Mouse (Mus musculus) hindbrain, embryonic 10.5 days (tissue): ENCODE measurements at regions not wholly inside any gene's neighbourhood (a gene's known extent, or its start where the extent isn't known, plus 50 kb on each side); places are given as distances from the start of the nearest gene placed in this dataset.
"Not testable (repeated sequence)": the region's sequence is repeated elsewhere in the genome, so short reads cannot be mapped to it uniquely, and the experiment has no call there.

Experiments
- DNase-seq: peaks from one replicate; pipeline ENCODE4 v3.0.0-alpha.2; 2017; ENCODE audit warnings: low spot score
- H3K27ac ChIP-seq: fragments of 300-500 bp; sonication (generic); 2 replicates; pipeline ENCODE4 v1.5.1; 2016; ENCODE audit warnings: mild to moderate bottlenecking, moderate library complexity
- H3K27me3 ChIP-seq: fragments of 300-500 bp; sonication (generic); 2 replicates; pipeline ENCODE4 v1.6.1; 2016; ENCODE audit warnings: mild to moderate bottlenecking; ENCODE audit not compliant: poor library complexity, insufficient read depth, severe bottlenecking
- H3K36me3 ChIP-seq: fragments of 300-500 bp; sonication (generic); 2 replicates; pipeline ENCODE4 v1.6.1; 2016; ENCODE audit warnings: mild to moderate bottlenecking, moderate library complexity
- H3K4me1 ChIP-seq: fragments of 300-500 bp; sonication (generic); replicated peaks from 2 replicates; pipeline ENCODE4 v1.6.1; 2016; ENCODE audit warnings: mild to moderate bottlenecking
- H3K4me3 ChIP-seq: fragments of 300-500 bp; sonication (generic); 2 replicates; pipeline ENCODE4 v1.5.1; 2016; ENCODE audit warnings: mild to moderate bottlenecking, moderate library complexity
- H3K9me3 ChIP-seq: fragments of 300-500 bp; sonication (generic); 2 replicates; pipeline ENCODE4 v1.6.1; 2016; ENCODE audit warnings: mild to moderate bottlenecking, moderate library complexity
- WGBS: fragments of 180-500 bp; shearing (Covaris S2); methylation state at CpG from one replicate; pipeline ENCODE4 v1.1.7; 2016; 5-methylcytosine and 5-hydroxymethylcytosine counted together

DNA sequence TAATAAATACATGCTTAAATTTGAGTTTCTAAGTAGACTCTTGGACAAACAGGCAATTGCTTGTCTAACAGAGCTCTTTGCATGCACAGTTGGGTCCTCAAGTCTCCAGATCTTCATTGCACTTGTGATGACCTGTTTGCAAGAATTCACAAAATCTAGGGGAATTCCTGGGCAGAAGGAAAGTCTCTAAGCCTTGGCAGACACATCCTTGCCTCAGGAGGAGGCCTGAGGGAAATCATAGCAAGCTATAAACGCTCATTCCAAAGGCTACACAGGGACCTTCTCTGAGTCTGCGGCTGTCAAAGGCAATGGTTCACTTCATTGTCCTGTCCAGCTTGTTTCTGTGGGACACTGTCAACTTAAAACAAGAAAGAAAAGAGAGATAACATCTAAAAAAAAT, 117.9 kb downstream of the Phlda1 start:
- Histone ChIP-seq H3K27ac (no peak overlapping the region), H3K36me3 (no peaks in the 10 kb centered on the region), H3K4me1 (peaks cover 24% of the 10 kb centered on the region), H3K9me3 (no peaks in the 10 kb centered on the region), H3K4me3 (no peak overlapping the region), H3K27me3 (peaks cover 19% of the 10 kb centered on the region)
- no peak for DNase-seq
- WGBS: 36% methylated on average over 2 of the region's 2 CpGs

DNA sequence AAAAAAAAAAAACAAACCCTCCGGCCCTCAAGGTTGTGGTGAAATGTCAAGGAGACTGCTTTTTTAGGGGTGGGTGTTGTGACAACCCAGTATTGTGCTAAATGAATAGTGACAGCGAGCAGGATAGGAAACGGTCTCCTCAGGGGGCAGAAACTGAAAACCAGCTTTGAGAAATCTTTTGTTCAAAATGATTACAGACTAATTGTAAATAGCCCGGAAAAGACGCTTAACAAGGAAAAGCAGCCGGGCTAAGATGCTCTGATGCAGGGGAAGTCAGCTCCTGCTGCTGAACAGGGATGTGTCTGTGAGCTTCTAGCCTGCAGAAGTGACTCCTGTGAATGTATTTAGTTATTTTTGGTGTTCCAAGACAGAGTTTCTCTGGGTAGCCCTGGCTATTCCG, 118.5 kb downstream of the Phlda1 start:
- peaks cover 24% of the 10 kb centered on the region for H3K4me1 ChIP-seq
- DNase-seq: no peak

DNA sequence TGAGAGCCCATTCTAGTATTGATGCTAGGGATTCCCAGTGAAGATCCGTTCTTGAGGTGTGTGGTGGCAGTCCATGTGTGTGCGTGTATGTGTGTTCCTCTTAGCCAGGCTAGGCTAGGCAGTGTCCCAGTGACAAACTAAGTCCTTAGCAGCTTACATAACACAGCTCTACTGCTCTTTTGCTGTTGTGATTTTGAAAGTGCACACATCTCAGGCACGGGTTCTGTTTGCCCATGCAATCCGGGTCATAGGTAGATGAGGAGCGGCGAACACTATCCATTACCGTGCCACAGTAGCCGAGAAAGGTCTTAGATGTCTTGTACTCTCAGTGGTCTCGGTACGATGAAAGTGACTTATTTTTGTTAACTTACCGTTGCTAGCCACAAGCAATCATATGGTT, 119.5 kb downstream of the Phlda1 start:
- no peaks in the 10 kb centered on the region for H3K9me3 ChIP-seq
- H3K36me3 ChIP-seq: no peaks in the 10 kb centered on the region
- H3K4me1 ChIP-seq: peaks cover 20% of the 10 kb centered on the region
- no peak overlapping the region for H3K27ac ChIP-seq
- DNase-seq: no peak
- 97% methylated on average over 11 of the region's 11 CpGs for WGBS
- H3K27me3 ChIP-seq: peaks cover 19% of the 10 kb centered on the region
- H3K4me3 ChIP-seq: no peak overlapping the region

More for the DNA sequence above, 118.5 kb downstream of the Phlda1 start:
- no peaks in the 10 kb centered on the region for H3K9me3 ChIP-seq
- WGBS: 14% methylated on average over 7 of the region's 7 CpGs
- H3K27me3 ChIP-seq: peaks cover 19% of the 10 kb centered on the region
- no peak overlapping the region for H3K27ac ChIP-seq
- no peak overlapping the region for H3K4me3 ChIP-seq
- no peaks in the 10 kb centered on the region for H3K36me3 ChIP-seq

DNA sequence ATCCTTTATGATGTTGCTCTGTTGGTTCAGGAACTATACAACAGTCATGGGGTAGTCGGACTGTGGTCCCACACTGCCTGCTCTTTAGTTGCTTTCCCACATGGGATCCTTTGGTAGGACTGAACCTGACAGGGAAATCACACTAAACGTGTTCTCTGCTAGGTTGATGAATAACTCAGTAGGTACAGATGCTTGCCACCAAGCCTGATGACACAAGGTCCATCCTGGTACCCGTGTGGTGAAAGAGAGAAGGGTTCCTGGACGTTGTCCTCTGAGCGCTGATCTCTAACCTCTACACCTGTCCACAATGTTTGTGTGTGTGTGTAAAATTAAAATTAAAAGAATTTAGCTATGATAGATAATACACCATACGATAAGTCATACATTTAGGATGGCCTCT, 119.9 kb downstream of the Phlda1 start:
- Histone ChIP-seq H3K9me3 (no peaks in the 10 kb centered on the region), H3K36me3 (no peaks in the 10 kb centered on the region), H3K4me1 (peaks cover 20% of the 10 kb centered on the region), H3K27me3 (peaks cover 19% of the 10 kb centered on the region), H3K4me3 (no peak overlapping the region), H3K27ac (no peak overlapping the region)
- no peak for DNase-seq
- WGBS: 90% methylated on average over 6 of the region's 6 CpGs

DNA sequence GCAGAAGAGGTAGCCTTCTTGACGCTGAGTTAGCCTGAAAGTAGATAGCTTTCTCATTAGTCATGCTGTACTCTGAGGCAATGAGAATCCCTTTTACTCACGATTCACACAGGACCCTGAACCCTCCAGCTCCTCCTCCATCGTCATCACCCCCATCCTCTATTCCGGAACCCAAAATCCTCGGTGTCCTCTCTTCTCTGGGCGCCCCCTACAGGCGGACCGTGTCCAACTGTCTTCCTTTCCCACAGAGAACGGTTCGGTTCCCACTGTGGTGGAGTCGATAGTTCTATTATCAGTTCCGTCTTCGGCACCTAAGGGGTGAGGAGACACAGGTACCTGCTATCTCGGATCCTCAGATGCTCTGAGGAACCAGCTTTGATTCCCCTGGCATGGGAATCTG, 130.2 kb downstream of the Phlda1 start:
- H3K27ac ChIP-seq: no peak overlapping the region
- H3K9me3 ChIP-seq: no peaks in the 10 kb centered on the region
- no peak for DNase-seq
- H3K4me1 ChIP-seq: no peaks in the 10 kb centered on the region
- H3K4me3 ChIP-seq: no peak overlapping the region
- WGBS: 64% methylated on average over 14 of the region's 14 CpGs
- H3K27me3 ChIP-seq: no peaks in the 10 kb centered on the region
- no peaks in the 10 kb centered on the region for H3K36me3 ChIP-seq

DNA sequence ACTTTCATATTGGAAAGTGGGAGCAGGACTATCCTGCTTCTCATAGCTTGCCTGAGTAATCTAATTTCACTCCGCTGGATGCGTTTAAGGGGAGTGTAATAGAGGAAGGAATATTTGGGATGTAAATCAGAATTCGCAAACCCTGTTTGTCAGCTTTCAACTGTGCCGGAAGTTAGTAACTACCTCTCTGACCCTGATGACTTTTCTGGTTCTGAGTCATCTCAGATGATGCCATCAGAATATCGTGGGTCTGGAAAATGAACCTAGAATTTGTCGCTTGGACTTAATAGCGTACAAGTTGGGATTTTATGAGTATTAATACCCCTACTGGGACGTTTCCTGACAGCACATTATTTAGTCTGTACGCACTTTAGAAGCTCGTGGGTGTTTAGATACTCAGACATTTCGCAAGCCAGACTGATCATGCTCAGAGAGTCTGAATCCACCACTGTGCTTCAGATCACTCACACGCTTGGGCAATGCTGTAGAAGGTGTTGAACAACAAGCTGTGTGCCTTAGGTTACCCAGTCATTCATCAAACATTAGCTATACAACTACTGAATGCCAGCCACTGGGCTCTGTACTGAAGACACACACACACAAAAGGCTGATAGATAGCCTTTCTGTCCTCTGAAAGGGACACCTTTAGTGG, 131.1 kb downstream of the Phlda1 start:
- H3K27me3 ChIP-seq: no peaks in the 10 kb centered on the region
- DNase-seq: no peak
- no peak overlapping the region for H3K27ac ChIP-seq
- H3K9me3 ChIP-seq: no peaks in the 10 kb centered on the region
- no peaks in the 10 kb centered on the region for H3K4me1 ChIP-seq
- H3K4me3 ChIP-seq: no peak overlapping the region
- H3K36me3 ChIP-seq: no peaks in the 10 kb centered on the region
- 92% methylated on average over 12 of the region's 12 CpGs for WGBS

DNA sequence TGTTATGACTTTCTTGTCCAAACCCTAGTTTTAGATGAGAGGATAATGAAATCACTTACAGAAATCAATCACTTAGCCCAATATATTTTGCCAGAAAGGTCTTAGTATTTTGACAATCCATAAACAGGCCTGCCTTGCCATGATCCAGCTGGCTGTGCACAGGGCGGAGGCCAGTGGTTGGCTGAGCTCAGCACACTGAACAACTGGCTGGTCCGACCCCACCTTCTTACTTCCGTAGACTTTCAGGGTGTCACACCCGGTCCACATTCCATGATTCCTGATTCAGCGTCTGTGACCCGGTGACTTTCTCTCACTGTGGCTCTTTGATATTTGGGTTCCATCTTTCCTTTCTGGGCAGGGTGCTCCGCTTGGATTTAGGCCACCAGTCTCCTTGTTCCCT, 133.8 kb downstream of the Phlda1 start:
- DNase-seq: no peak
- no peak overlapping the region for H3K27ac ChIP-seq
- no peaks in the 10 kb centered on the region for H3K36me3 ChIP-seq
- no peak overlapping the region for H3K4me3 ChIP-seq
- no peaks in the 10 kb centered on the region for H3K4me1 ChIP-seq
- no peaks in the 10 kb centered on the region for H3K9me3 ChIP-seq
- H3K27me3 ChIP-seq: no peaks in the 10 kb centered on the region
- 94% methylated on average over 7 of the region's 7 CpGs for WGBS

DNA sequence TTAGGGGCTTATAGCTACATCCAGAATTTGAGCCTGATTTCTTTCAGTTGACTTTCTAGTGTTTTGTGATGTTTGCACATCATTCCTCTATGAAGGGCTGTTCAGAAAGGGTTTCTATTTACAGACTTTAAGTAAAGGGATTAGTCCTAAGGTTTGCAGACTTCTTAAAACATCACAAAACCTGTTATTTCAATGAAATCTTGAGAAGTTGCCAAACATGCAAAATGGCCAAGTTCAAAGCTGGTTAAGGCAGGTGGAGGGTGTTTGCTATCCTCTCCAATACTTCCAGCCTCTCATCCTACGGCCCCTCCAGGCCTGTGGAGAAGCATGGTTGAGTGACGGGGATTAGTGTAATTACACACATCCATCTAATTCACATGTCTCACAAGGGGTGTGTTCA, 136.6 kb downstream of the Phlda1 start:
- Histone ChIP-seq H3K27me3 (no peaks in the 10 kb centered on the region), H3K4me1 (no peaks in the 10 kb centered on the region), H3K36me3 (no peaks in the 10 kb centered on the region), H3K27ac (no peak overlapping the region), H3K9me3 (no peaks in the 10 kb centered on the region), H3K4me3 (no peak overlapping the region)
- WGBS: 85% methylated on average over 2 of the region's 2 CpGs
- no peak for DNase-seq

DNA sequence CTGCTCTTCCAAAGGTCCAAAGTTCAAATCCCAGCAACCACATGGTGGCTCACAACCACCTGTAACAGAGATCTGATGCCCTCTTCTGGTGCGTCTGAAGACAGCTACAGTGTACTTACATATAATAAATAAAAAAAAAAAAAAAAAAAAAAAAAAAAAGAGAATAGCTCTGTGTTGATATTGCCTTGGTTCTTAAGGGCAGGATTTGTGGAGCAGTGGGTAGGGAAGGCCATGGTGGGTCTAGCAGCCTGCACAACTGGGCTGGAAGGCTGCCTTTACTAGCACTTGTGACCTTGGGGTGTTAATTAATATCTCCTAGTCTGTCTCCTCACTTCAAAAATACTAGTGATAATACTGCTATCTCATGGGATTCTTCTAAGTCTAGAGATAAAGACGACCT, 147.7 kb downstream of the Phlda1 start:
- H3K4me1 ChIP-seq: peaks cover 18% of the 10 kb centered on the region
- H3K36me3 ChIP-seq, H3K27ac ChIP-seq, H3K4me3 ChIP-seq, H3K9me3 ChIP-seq, DNase-seq, H3K27me3 ChIP-seq: not testable (repeated sequence)
- 79% methylated on average over 1 of the region's 2 CpGs for WGBS

DNA sequence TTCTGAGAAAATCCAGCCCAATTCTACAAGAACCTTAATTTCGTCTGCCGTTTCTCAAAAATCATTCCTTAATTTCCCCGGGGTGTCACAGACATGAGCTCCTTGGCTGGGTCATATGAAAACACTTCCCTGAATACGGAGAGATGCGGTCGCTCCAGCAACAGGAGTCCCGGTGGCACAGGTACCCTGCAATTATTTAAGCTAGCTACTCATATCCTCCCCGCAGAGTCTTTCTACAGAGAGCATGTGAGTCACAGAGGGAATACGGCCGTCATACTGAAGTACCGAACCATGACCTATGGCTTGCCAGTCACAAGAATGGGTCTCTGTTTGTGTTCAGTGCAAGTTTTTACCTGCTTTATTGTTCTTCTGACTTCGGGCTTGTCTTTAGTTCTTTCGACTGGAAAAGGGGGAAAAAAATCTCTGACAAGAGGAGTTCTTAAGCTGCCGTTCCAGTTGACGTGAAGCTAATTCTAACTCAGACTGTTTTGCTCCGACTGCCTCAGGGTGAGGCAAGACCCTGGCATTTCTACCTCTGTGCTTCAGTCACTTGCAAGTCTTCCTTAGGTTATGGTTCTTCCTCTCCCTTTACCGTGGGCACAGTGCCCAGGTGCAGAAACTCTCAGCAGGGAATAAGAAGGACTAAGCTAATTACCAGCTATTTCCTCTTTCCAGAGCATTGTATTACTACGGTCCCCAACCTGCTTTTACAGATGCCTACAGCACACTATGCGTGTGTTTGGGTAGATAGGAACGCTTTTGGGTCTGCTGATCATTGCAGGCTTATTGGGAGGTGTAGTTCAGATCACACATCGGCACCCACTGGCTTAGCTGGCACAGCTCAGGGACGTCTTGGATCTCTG, 148.5 kb downstream of the Phlda1 start:
- Histone ChIP-seq H3K27me3 (peaks cover 11% of the 10 kb centered on the region; the same call in 1 of the 2 replicates), H3K9me3 (no peaks in the 10 kb centered on the region), H3K4me1 (peaks cover 25% of the 10 kb centered on the region)

DNA sequence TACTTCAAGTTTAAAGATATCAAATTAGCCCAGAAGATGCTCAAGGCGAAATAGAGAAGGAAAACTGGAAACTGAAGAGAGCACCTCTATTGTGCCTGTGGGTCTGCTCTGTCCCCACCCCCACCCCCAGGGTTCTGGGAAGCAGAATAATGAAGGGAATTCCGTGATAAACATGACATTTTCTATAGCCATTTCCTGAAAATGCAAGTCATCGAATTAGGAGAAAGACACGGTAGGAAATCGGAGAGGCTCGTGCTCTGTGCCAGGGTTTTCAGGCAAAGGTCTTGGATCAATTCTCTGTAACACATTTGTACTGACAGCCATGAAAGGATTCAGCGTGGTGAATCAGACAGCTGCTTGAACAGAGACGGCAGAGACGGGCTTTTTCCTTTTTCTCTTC, 152.7 kb downstream of the Phlda1 start:
- H3K36me3 ChIP-seq: no peaks in the 10 kb centered on the region
- DNase-seq: no peak
- WGBS: 27% methylated on average over 9 of the region's 9 CpGs
- H3K4me1 ChIP-seq: peaks cover 25% of the 10 kb centered on the region
- peaks cover 33% of the 10 kb centered on the region for H3K27me3 ChIP-seq
- no peaks in the 10 kb centered on the region for H3K9me3 ChIP-seq
- H3K27ac ChIP-seq: peak overlapping the region; percentile 46; the same call in 1 of the 2 replicates
- no peak overlapping the region for H3K4me3 ChIP-seq

More for the DNA sequence above, 148.5 kb downstream of the Phlda1 start:
- Histone ChIP-seq H3K36me3 (no peaks in the 10 kb centered on the region), H3K27ac (peak overlapping the region; percentile 45; the same call in 1 of the 2 replicates), H3K4me3 (no peak overlapping the region)
- 61% methylated on average over 22 of the region's 22 CpGs for WGBS
- no peak for DNase-seq

DNA sequence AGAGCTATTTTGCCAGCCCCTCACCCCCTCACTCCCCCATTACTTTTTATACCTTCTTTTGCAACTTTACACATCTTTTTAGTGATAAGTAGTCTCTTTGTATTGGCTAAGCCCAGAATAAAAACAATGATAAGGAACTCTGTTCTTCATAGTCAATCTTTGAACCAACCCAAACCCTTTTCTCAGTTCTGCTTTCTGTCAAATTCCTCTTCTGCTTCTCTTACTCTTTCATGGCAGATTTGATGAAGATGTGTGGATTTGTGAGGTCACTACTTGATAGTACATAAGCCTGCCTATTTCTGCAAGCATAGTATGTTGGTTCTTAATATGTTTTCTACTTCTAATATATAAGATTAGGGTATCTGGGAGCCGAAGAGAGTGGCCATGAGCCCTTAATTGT, 156.6 kb downstream of the Phlda1 start:
- Histone ChIP-seq H3K27ac (no peak overlapping the region), H3K9me3 (no peaks in the 10 kb centered on the region), H3K4me3 (no peak overlapping the region), H3K36me3 (no peaks in the 10 kb centered on the region), H3K4me1 (peaks cover 15% of the 10 kb centered on the region), H3K27me3 (peaks cover 44% of the 10 kb centered on the region)
- DNase-seq: no peak
- 87% methylated on average over 1 of the region's 1 CpGs for WGBS

DNA sequence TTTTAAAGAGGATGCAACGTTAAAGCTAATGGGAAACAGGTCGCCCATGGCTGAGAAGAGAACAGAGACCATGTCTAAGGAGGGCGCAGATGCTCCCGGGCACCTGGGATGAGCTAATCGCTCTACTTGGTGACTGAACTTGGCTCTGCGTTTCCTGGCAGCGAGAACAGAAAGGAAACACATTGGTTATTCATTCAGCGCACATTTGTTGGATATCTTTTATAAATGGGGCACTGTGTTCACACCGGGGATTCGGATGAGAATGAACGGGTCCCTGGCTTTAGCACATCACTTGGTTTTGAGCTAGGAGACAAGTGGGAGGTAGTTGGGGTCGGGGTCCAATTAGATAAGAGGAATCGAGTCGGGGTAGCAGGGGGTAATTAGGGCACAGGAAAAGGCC, 159.7 kb downstream of the Phlda1 start:
- Histone ChIP-seq H3K27ac (no peak overlapping the region), H3K4me3 (no peak overlapping the region), H3K9me3 (no peaks in the 10 kb centered on the region), H3K4me1 (peaks cover 22% of the 10 kb centered on the region), H3K27me3 (peaks cover 37% of the 10 kb centered on the region), H3K36me3 (no peaks in the 10 kb centered on the region)
- DNase-seq: no peak
- 84% methylated on average over 14 of the region's 14 CpGs for WGBS
